Mouse (Mus musculus) subcutaneous adipose tissue, adult 2 months (tissue): ENCODE data around the gene Olfr1121. TPM values are rescaled to one million over a fixed set of nuclear protein-coding genes. Genes with fewer than 3 reads are reported as not detected.

ENCODE experiments used
- polyA plus RNA-seq: library from polyadenylated mRNA; depleted of rRNA; stranded (reverse); fragments of >200 nt; gene quantifications from 2 replicates; pipeline ENCODE4 v1.2.3, GENCODE M21; 2012; ENCODE audit warnings: low replicate concordance; rRNA removed

Gene Olfr1121
- not detected in 2 replicates for polyA plus RNA-seq

GRCm38 (mm10) chr2:87369595-87369994 lies at the start of gene Olfr1121:
TSS of gene Olfr1121 (plus strand) at chr2:87369895.

GRCm38 (mm10) chr2:87354515-87354914 lies 15.2 kb upstream of the Olfr1121 start, which contains the start of gene Olfr1120:
TSS of gene Olfr1120 (plus strand) at chr2:87354815.

GRCm38 (mm10) chr2:87385549-87385948 lies 15.9 kb downstream of the Olfr1121 start, which contains the start of gene Olfr1122:
TSS of gene Olfr1122 (plus strand) at chr2:87385849.

GRCm38 (mm10) chr2:87416335-87416734 lies 46.6 kb downstream of the Olfr1121 start, which contains the start of gene Olfr1123:
TSS of gene Olfr1123 (plus strand) at chr2:87416635.

Other genes with a start within 250 kb of the Olfr1121 start
- not detected in 2 replicates for gene Olfr1110, start 229.6 kb upstream of the Olfr1121 start, polyA plus RNA-seq
- gene Olfr1111, start 217.3 kb upstream of the Olfr1121 start, polyA plus RNA-seq = not detected in 2 replicates
- not detected in 2 replicates for gene Olfr1112, start 182.1 kb upstream of the Olfr1121 start, polyA plus RNA-seq
- not detected in 2 replicates for gene Olfr1113, start 160.9 kb upstream of the Olfr1121 start, polyA plus RNA-seq
- not detected in 2 replicates for gene Olfr1115, start 121.9 kb upstream of the Olfr1121 start, polyA plus RNA-seq
- gene Olfr1116, start 102.4 kb upstream of the Olfr1121 start, polyA plus RNA-seq = not detected in 2 replicates
- gene Olfr1118, start 62.3 kb upstream of the Olfr1121 start, polyA plus RNA-seq = not detected in 2 replicates
- not detected in 2 replicates for gene Olfr1120, start 15.1 kb upstream of the Olfr1121 start, polyA plus RNA-seq
- not detected in 2 replicates for gene Olfr1122, start 16.0 kb downstream of the Olfr1121 start, polyA plus RNA-seq
- not detected in 2 replicates for gene Olfr1123, start 46.7 kb downstream of the Olfr1121 start, polyA plus RNA-seq
- gene Olfr1124, start 60.4 kb downstream of the Olfr1121 start, polyA plus RNA-seq = not detected in 2 replicates
- gene Olfr1126, start 84.1 kb downstream of the Olfr1121 start, polyA plus RNA-seq = not detected in 2 replicates
- not detected in 2 replicates for gene Pramel7, start 127.2 kb downstream of the Olfr1121 start, polyA plus RNA-seq
- not detected in 2 replicates for gene Pramel6, start 136.7 kb downstream of the Olfr1121 start, polyA plus RNA-seq
- gene Olfr153, start 161.9 kb downstream of the Olfr1121 start, polyA plus RNA-seq = not detected in 2 replicates
- not detected in 2 replicates for gene Olfr1128, start 175.6 kb downstream of the Olfr1121 start, polyA plus RNA-seq
- not detected in 2 replicates for gene Olfr1129, start 204.0 kb downstream of the Olfr1121 start, polyA plus RNA-seq
- not detected in 2 replicates for gene Olfr1130, start 236.3 kb downstream of the Olfr1121 start, polyA plus RNA-seq